Mouse (Mus musculus): ENCODE data around the gene Zswim4. TPM values are rescaled to one million over a fixed set of nuclear protein-coding genes. Genes with fewer than 3 reads are reported as not detected.

Gene Zswim4
- total RNA-seq, 2 experiments from 2014 or later = 14.2 to 14.3 TPM

GRCm38 (mm10) chr8:84188671-84189070, 48.2 kb downstream of the Zswim4 start:
- no peak for DNase-seq (ENCODE audit: extremely low spot score in 1 of 2, low spot score in 2 of 2)
- intact Hi-C loops (cut with DNase I) = loop anchor here (5.0 kb wide), 1 partner anchor 169 kb away; no protein-coding TSS in a partner anchor

- peak in 1 of 2 experiments; percentile 47 for DNase-seq (ENCODE audit: extremely low spot score in 1 of 2, low spot score in 2 of 2)
- intact Hi-C loops (cut with DNase I) = loop anchor here (2.0 to 5.0 kb wide), 2 partner anchors 22 to 170 kb away; no protein-coding TSS in a partner anchor
These were observed 49.6 kb downstream of the Zswim4 start for GRCm38 (mm10) chr8:84187065-84187755.

GRCm38 (mm10) chr8:84186547-84186946, 50.3 kb downstream of the Zswim4 start:
- DNase-seq (ENCODE audit: extremely low spot score in 1 of 2, low spot score in 2 of 2) = peak; percentile 70 to 74
- intact Hi-C loops (cut with DNase I) = loop anchor here (2.0 to 5.0 kb wide), 2 partner anchors 22 to 171 kb away; no protein-coding TSS in a partner anchor

- no peak for DNase-seq (ENCODE audit: extremely low spot score in 1 of 2, low spot score in 2 of 2)
- intact Hi-C loops (cut with DNase I) = loop anchor here (5.0 kb wide), 1 partner anchor 172 kb away; no protein-coding TSS in a partner anchor
These were observed 51.7 kb downstream of the Zswim4 start, which contains the start of gene Nanos3 for GRCm38 (mm10) chr8:84185117-84185516. TSS of gene Nanos3 (minus strand) at chr8:84185217.

GRCm38 (mm10) chr8:84184085-84185043, 52.5 kb downstream of the Zswim4 start:
- intact Hi-C loops (cut with DNase I) = loop anchor here (5.0 kb wide), 1 partner anchor 173 kb away; no protein-coding TSS in a partner anchor

GRCm38 (mm10) chr8:84183261-84184084, 53.4 kb downstream of the Zswim4 start:
- intact Hi-C loops (cut with DNase I) = no loop called here
- peak in 1 of 2 experiments; percentile 68 for DNase-seq (ENCODE audit: extremely low spot score in 1 of 2, low spot score in 2 of 2)

More at GRCm38 (mm10) chr8:84184085-84185043, 52.5 kb downstream of the Zswim4 start:
- DNase-seq (ENCODE audit: extremely low spot score in 1 of 2, low spot score in 2 of 2) = no peak

GRCm38 (mm10) chr8:84182833-84183232, 54.0 kb downstream of the Zswim4 start:
- no peak for DNase-seq (ENCODE audit: extremely low spot score in 1 of 2, low spot score in 2 of 2)
- intact Hi-C loops (cut with DNase I) = no loop called here

GRCm38 (mm10) chr8:84180530-84181190, 56.2 kb downstream of the Zswim4 start:
- intact Hi-C loops (cut with DNase I) = no loop called here
- DNase-seq (ENCODE audit: extremely low spot score in 1 of 2, low spot score in 2 of 2) = peak in 1 of 2 experiments; percentile 68

GRCm38 (mm10) chr8:84179946-84180345, 56.9 kb downstream of the Zswim4 start:
- DNase-seq (ENCODE audit: extremely low spot score in 1 of 2, low spot score in 2 of 2) = no peak

GRCm38 (mm10) chr8:84178592-84178991, 58.3 kb downstream of the Zswim4 start:
- intact Hi-C loops (cut with DNase I) = no loop called here
- no peak for DNase-seq (ENCODE audit: extremely low spot score in 1 of 2, low spot score in 2 of 2)

More at GRCm38 (mm10) chr8:84179946-84180345, 56.9 kb downstream of the Zswim4 start:
- intact Hi-C loops (cut with DNase I) = no loop called here

- no peak for DNase-seq (ENCODE audit: extremely low spot score in 1 of 2, low spot score in 2 of 2)
- intact Hi-C loops (cut with DNase I) = no loop called here
These were observed 59.5 kb downstream of the Zswim4 start for GRCm38 (mm10) chr8:84177405-84177804.

GRCm38 (mm10) chr8:84176560-84176959, 60.3 kb downstream of the Zswim4 start:
- no peak for DNase-seq (ENCODE audit: extremely low spot score in 1 of 2, low spot score in 2 of 2)
- intact Hi-C loops (cut with DNase I) = no loop called here

- intact Hi-C loops (cut with DNase I) = no loop called here
- DNase-seq (ENCODE audit: extremely low spot score in 1 of 2, low spot score in 2 of 2) = no peak
These were observed 63.0 kb downstream of the Zswim4 start for GRCm38 (mm10) chr8:84173861-84174260.

GRCm38 (mm10) chr8:84170096-84170495, 66.8 kb downstream of the Zswim4 start:
- DNase-seq (ENCODE audit: extremely low spot score in 1 of 2, low spot score in 2 of 2) = no peak

GRCm38 (mm10) chr8:84167696-84168095, 69.2 kb downstream of the Zswim4 start:
- DNase-seq (ENCODE audit: extremely low spot score in 1 of 2, low spot score in 2 of 2) = no peak

More at GRCm38 (mm10) chr8:84170096-84170495, 66.8 kb downstream of the Zswim4 start:
- intact Hi-C loops (cut with DNase I) = no loop called here

More at GRCm38 (mm10) chr8:84167696-84168095, 69.2 kb downstream of the Zswim4 start:
- intact Hi-C loops (cut with DNase I) = no loop called here

Data from left cerebral cortex, postnatal 10 days (tissue).